Mouse (Mus musculus) heart, adult 2 months (tissue): ENCODE data around the gene Mpz.

ENCODE experiments used
- CTCF ChIP-seq: fragments of 200-600 bp; IDR thresholded peaks from 2 replicates; pipeline ENCODE4 v1.8.1; 2022; ENCODE audit warnings: antibody characterized with exemption, mild to moderate bottlenecking, moderate library complexity
- EP300 ChIP-seq: fragments of 200-500 bp; IDR thresholded peaks from 2 replicates; pipeline ENCODE4 v1.6.1; 2011; ENCODE audit warnings: low read depth, low read length, control low read depth; ENCODE audit not compliant: insufficient read depth

DNA sequence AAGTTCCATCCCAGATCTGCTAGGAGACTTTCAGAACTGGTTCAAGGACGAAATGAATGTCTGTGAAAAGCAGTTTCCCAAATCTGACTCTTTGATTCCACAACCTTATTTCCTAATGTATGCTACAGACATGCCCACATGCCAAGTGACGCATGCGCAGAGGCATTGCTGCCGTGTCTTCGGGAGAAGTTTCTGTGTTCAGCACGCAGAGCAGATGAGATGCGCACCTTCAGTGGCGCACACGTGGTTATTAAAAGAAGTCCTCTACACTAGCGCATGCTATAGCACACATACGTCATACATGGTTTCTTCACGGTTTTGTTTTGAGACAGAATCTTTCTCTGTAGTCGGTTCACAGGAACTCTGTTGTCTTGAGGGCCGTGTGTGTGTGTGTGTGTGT is 31.1 kb upstream of the Mpz start:
- TF ChIP-seq CTCF (no peak), EP300 (no peak)
